Mouse (Mus musculus): ENCODE data around the gene Ctrb1.

The Ctrb1 gene

GRCm38 (mm10) chr8:111690960-111691445 is at the start of gene Ctrb1:
TSS of gene Ctrb1 (minus strand) at chr8:111691010.
- DNase-seq (ENCODE audit: low spot score in 2 of 2): no peak

GRCm38 (mm10) chr8:111740301-111740711 is 49.5 kb upstream of the Ctrb1 start:
- DNase-seq (ENCODE audit: low spot score in 2 of 2): no peak

GRCm38 (mm10) chr8:111739604-111740003 is 48.8 kb upstream of the Ctrb1 start:
- DNase-seq (ENCODE audit: low spot score in 2 of 2): no peak

GRCm38 (mm10) chr8:111738867-111739266 is 48.1 kb upstream of the Ctrb1 start:
- DNase-seq (ENCODE audit: low spot score in 2 of 2): no peak

GRCm38 (mm10) chr8:111736321-111736720 is 45.5 kb upstream of the Ctrb1 start:
- no peak for DNase-seq (ENCODE audit: low spot score in 2 of 2)

GRCm38 (mm10) chr8:111735791-111736190 is 45.0 kb upstream of the Ctrb1 start:
- DNase-seq (ENCODE audit: low spot score in 2 of 2): no peak

- DNase-seq (ENCODE audit: low spot score in 2 of 2): no peak
These were observed 44.5 kb upstream of the Ctrb1 start for GRCm38 (mm10) chr8:111735335-111735761.

- DNase-seq (ENCODE audit: low spot score in 2 of 2): no peak
These were observed 43.6 kb upstream of the Ctrb1 start for GRCm38 (mm10) chr8:111734244-111734960.

GRCm38 (mm10) chr8:111733581-111734243 is 42.9 kb upstream of the Ctrb1 start:
- DNase-seq (ENCODE audit: low spot score in 2 of 2): no peak

- DNase-seq (ENCODE audit: low spot score in 2 of 2): no peak
These were observed 41.7 kb upstream of the Ctrb1 start for GRCm38 (mm10) chr8:111732406-111733085.

GRCm38 (mm10) chr8:111732004-111732403 is 41.2 kb upstream of the Ctrb1 start:
- peak; percentile 81 to 82 for DNase-seq (ENCODE audit: low spot score in 2 of 2)

- DNase-seq (ENCODE audit: low spot score in 2 of 2): no peak
These were observed 40.6 kb upstream of the Ctrb1 start for GRCm38 (mm10) chr8:111731231-111731977.

GRCm38 (mm10) chr8:111729233-111730170 is 38.7 kb upstream of the Ctrb1 start:
- no peak for DNase-seq (ENCODE audit: low spot score in 2 of 2)

- DNase-seq (ENCODE audit: low spot score in 2 of 2): no peak
These were observed 37.7 kb upstream of the Ctrb1 start for GRCm38 (mm10) chr8:111728481-111728880.

GRCm38 (mm10) chr8:111727553-111727952 is 36.7 kb upstream of the Ctrb1 start:
- DNase-seq (ENCODE audit: low spot score in 2 of 2): no peak

- DNase-seq (ENCODE audit: low spot score in 2 of 2): no peak
These were observed 35.5 kb upstream of the Ctrb1 start for GRCm38 (mm10) chr8:111726102-111726900.

GRCm38 (mm10) chr8:111725341-111725740 is 34.5 kb upstream of the Ctrb1 start:
- DNase-seq (ENCODE audit: low spot score in 2 of 2): no peak

- no peak for DNase-seq (ENCODE audit: low spot score in 2 of 2)
These were observed 29.3 kb upstream of the Ctrb1 start for GRCm38 (mm10) chr8:111720115-111720544.

GRCm38 (mm10) chr8:111718937-111719336 is 28.1 kb upstream of the Ctrb1 start:
- DNase-seq (ENCODE audit: low spot score in 2 of 2): no peak

- no peak for DNase-seq (ENCODE audit: low spot score in 2 of 2)
These were observed 27.1 kb upstream of the Ctrb1 start for GRCm38 (mm10) chr8:111717866-111718265.
